Mouse (Mus musculus) granulocyte monocyte progenitor cell, adult 5-6 weeks (primary cell): ENCODE data around the gene Gm20873. TPM values are rescaled to one million over a fixed set of nuclear protein-coding genes. Genes with fewer than 3 reads are reported as not detected.
"Not testable (repeated sequence)": the region's sequence is repeated elsewhere in the genome, so short reads cannot be mapped to it uniquely, and the experiment has no call there.

ENCODE experiments used
- ATAC-seq: replicated peaks from 2 replicates; pipeline ENCODE4 v1.8.0; 2016; ENCODE audit warnings: mild to moderate bottlenecking, moderate TSS enrichment, inconsistent platforms; ENCODE audit not compliant: poor library complexity, severe bottlenecking
- total RNA-seq, 2 experiments: library from RNA; stranded (forward) in 1 of 2; stranded (reverse) in 1 of 2; fragments of 200-712, 200-1000 nt in 1 of 2; fragments of >200 nt in 1 of 2; fragmentation: Nextera tagmentation in 1 of 2; gene quantifications; 2 replicates each; pipeline ENCODE4 v1.2.3; 2014 to 2017

Gm20873 gene
- total RNA-seq (2014; fragmentation: Nextera tagmentation) (not detected in 2 replicates), total RNA-seq (2017) (not detected in 2 replicates)

- ATAC-seq: not testable (repeated sequence)
Measured at GRCm38 (mm10) chrY:6266798-6267197, at the start of gene Gm20873. TSS of gene Gm20873 (plus strand) at chrY:6267098.

DNA sequence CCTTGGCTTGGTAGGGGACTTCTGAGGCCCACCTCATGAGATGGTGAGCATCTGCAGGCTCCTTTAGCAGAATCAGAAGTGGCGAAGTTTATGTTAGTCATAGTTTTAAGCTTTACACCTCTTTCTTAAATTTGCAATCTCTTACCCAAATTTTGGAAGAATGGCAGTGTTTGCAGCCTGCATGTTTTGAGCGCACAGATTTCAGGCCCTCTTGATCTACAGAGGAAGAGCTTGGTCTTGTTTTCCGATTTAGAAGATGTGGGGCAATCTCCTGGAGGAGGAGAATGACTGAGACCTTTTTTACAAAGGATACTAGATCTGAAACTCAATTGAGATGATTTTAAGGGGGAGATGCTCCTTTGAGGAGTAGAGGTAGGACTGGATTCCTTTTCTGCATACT, 29.0 kb upstream of the Gm20873 start, which contains the start of gene Gm21746:
Gene Gm21746 (minus strand): TSS at position 101 of the 400 bp plus-strand sequence.
- ATAC-seq: not testable (repeated sequence)

Other genes starting within 250 kb of the Gm20873 start
- not detected in 2 replicates for gene Gm21746, start 29.1 kb upstream of the Gm20873 start, total RNA-seq (2014; fragmentation: Nextera tagmentation)
- not detected in 2 replicates for gene Gm21746, start 29.1 kb upstream of the Gm20873 start, total RNA-seq (2017)